Mouse (Mus musculus): Measurements from ENCODE around the gene Osbpl10.
"Not testable (repeated sequence)": the region's sequence is repeated elsewhere in the genome, so short reads cannot be mapped to it uniquely, and the experiment has no call there.

Gene Osbpl10

DNA sequence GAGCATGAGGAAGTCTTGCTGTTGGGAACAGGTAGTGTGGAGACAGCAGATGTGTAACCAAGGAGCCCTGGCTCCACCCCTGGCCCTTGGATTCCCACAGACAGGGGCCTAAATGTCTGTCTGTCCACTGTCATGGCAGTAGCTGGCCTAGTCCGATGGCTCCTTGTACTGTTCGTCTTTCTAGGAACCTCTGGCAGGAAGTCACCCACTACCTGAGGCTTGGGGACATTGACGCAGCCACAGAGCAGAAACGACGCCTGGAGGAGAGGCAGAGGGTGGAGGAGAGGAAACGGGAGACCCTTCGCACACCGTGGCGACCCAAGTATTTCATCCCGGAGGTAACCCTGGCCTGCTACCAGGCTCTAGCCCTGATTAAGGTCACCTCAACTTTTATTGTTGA is 251.3 kb downstream of the Osbpl10 start:
- no peak for DNase-seq

DNA sequence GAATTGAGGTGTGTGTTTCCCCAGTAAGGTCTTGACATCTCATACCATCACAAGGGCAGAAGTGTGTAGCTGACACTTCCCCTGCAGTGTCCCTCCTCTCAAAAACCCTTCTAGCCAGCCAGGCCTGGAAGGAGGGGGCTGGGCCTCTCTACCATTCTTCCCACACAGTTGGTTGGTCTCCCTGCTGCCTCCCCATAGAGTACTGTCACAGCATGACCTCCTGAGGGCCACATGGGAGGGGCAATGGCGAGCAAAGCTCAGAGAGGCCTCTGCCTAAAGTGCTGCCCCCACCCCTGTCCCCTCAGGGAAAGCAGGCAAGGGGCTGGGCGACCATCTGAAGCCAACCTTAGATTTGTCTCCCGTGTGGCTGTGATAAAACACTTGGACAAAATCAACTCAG is 251.8 kb downstream of the Osbpl10 start:
- DNase-seq: no peak

DNA sequence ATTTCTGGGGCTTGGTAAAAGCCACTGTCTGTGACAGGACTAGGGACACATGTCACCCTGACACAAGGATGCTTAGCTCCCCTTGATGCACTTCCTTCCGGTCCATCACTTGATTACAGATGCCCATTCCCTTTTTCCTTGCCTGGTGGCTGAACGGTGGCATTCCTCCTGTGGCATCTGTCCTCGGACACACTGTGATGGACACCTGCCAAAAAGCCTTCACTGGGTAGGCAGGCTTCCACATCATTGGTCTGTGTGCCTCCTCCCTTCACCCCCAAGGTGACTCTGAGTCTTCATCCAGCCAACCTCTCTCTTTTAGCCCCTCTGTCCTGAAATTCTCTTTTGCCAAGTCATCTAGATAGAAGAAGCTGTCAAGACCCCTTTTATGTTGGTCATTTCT is 253.1 kb downstream of the Osbpl10 start:
- DNase-seq: no peak

DNA sequence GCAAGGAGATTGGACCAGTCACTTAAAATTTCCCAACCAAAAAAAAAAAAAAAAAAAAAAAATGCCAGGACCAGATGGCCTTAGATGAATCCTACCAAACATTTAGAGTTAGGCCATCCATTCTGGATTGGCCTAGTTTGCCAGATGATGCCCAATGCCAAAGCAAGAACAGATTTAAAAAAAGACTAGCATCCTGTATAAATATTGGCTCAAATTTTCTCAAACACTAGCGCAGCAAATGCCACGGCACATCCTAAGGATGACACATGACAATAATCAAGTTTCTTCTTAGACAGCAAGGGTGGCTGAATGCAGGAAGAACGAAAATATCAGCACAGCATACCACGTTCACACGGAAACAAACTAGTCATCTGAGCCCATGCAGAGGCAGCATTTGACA is 255.4 kb downstream of the Osbpl10 start:
- DNase-seq: no peak

DNA sequence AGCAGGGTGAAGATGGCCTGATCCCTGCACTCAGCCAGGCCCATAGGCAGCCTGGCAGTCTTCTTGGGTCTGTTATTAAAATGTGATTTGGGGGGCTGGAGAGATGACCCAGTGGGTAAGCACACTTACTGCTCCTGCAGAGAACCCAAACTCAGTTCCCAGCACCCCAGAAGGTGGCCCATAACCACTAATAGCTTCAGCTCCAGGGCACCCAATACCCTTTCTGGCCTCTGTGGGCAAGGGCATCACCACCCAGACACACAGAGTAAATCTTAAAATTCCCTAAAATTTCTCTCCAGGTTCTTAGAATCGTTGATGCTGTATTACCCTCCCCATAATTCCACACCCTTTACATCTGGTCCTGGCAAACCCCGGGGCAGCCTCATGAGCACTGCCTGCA is 256.2 kb downstream of the Osbpl10 start:
- DNase-seq: no peak

DNA sequence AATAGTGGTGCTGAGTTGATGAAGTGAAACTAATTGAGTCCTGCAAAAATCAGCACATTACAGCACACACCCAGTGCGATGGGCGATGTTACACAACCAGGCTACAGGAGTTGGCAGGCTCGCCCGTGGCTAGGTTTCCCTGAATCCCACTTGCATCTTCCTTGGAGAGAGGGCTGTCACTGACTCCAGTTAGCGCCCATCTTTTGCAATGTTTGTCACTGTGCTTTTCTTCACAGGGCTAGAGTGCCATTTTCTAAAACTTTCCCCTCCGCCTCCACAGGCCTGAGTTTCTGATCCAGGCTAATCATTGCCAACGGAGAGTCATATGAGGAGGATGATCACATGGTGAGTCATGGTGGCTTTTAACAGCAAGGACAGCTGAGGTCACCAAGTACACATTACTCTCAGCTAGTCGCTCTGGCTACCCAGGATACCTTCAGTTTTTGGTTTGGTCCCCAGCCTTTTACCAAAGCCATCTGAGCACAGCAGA is 258.0 kb downstream of the Osbpl10 start:
- peak; percentile 24 for DNase-seq

DNA sequence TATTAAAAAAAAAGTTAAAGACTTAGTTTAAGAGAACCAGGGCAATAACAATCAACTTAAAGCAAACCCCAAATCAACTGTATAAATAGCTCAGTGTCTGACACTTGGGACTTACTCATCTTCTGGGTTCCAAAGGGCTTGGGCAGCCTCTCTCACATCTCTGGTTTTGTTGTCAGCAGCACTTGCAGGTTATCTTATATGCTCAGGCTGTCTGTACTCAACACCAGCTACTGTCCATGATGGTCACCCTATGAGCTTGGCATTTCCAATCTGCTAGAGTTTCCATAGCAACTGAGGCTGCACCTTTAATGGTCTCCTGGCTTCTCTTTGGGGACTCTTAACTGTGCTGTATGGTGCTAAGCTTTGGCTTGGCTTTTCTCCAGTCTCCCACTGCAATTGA is 259.6 kb downstream of the Osbpl10 start:
- no peak for DNase-seq

DNA sequence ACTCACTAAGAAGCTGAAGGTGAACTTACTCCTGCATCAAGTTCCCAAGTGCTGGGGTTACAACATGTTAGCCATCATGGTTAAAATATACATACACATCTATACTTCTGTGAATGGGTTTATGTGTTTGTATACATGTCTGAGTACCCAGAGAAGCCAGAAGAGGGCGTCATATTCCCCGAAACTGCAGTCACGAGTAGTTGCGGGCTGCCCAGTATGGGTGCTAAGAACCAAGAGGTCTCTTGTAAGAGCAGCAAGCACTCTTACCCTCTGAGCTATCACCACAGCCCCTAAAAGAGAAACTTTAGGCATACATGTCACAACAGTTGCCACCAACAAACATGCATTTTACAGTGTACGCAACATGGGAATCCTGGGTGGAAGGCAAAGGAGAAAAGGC is 261.5 kb downstream of the Osbpl10 start:
- no peak for DNase-seq

DNA sequence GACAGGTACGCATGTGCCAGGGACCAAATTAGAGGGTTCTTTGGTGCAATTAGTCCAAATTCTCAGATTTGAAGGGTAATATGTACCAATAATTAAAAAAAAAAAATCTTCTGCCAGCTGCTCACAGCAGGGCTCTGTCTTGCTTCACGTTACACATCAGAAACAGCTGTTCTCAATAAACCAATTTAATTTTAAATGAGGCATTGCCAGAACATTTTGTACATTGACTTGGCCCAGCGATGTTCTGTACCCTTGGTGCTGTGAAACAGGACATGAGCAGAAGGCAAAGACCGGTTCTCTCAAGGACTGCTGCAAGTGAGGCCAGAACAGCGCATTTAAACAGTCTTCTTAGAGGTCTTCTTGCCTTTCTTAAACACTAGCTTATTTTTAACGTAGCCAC is 265.3 kb downstream of the Osbpl10 start:
- no peak for DNase-seq

DNA sequence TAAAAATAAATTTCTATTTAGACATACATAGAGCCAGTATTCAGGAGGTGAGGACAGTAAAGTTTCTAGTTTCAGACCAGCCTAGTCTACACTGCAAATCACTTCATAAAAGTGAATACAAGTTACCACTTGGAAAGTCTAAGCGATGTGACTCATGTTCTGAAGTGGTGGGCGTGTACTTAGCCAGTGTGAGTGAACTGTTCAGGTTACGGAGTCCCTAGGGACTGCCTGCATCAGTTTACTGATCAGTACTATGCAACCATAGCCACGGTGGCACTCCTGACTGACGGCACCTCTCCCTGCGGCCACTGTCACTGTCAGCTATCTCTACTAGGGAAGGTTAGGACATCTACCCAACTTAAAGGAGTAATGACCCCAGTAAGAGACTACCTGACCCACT is 266.7 kb downstream of the Osbpl10 start:
- DNase-seq: peak; percentile 55

DNA sequence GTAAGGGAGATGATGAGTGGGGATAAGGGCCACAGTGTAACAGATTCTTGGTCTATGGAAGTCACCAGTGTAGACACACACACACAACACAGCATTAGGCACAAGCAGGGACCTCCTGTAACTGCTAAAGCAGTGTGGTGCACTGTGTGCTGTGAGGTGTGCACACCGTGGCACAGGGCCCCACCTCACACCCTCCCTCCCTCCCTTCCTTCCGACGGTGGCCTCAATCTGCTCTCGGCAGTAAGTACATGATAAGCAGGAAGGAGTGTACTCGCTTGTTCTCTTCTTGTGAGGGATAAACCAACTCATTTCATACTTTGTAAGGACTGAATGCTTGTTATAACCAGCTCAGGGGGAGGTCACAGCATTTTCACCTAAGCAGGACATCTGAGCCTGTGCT is 270.8 kb downstream of the Osbpl10 start:
- no peak for DNase-seq

DNA sequence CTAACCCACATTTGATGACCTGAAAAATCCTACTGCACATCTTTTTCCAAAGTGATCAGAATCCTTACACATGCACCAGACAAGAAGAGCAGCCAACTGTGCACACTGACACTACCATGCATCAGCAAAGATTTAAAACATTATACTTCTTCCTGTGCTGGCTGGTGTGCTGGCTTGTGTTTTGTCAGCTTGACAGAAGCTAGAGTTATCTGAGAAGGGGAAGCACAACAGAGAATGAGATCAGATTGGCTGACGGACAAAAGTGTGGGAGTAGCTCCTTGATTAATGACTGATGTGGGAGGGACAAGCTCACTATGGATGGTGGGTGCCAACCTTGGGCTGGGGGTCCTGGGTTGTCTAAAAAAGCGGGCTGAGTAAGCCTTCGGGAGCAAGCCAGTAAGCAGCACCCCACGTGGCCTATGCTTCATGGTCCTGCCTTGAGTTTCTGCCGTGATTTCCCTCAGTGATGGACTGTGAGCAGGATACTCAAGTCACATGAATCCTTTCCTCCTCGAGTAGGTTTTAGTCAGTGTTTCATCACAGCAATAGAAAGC is 279.4 kb downstream of the Osbpl10 start:
- no peak for DNase-seq

DNA sequence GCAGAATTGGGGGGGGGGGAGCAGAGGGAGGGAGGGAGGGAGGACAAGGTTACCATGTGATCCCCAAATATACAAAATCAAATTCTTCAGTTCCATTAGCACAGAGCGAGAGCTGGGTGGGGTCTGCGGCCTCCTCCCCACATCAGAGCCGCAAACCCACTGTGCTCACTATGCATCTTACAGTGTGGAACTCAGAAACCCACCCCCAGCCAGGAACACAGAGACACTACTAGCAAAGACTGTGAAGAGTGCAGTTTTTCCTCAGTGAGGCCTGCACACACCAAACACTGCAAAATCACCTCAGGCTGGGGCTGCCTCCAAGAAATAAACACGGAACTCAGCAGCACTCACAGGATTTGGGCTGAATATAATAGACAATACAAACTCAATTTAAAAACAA is 281.5 kb downstream of the Osbpl10 start:
- no peak for DNase-seq

DNA sequence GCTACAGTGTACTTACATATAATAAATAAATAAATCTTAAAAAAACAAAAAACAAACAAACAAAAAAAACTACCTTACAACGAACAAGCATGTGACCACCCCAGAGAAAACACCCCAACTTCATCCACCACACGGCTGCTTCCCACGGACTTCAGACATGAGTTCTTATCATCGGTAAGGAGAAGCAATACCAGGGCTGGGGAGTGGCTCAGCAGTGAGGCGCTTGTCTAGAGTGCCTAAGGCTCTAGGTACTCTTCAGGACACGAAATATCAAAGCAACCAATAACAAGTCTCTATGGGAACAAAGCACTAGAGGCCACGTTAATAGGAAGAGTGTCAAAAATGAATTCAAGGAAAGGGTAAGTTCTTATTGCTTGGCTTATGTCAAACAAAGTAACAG is 282.1 kb downstream of the Osbpl10 start:
- DNase-seq: no peak

DNA sequence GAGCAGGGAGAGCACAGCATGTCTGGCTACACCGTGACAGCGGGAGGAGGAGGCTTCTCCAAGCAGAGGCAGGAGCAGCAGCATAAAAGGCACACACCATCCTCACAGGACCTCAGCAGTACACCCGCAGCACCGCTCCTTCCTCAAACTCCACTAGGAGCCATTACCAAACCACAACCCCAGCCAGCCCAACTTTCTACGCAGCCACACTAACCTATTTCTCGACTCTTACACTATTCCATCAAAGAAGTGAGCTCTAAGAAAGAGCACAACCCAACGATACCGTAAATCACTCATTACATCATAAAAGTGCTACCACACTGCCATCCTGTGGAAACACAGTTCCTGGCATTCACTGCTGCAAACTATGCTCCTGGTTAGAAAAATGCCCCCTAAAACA is 283.1 kb downstream of the Osbpl10 start:
- peak; percentile 23 for DNase-seq

DNA sequence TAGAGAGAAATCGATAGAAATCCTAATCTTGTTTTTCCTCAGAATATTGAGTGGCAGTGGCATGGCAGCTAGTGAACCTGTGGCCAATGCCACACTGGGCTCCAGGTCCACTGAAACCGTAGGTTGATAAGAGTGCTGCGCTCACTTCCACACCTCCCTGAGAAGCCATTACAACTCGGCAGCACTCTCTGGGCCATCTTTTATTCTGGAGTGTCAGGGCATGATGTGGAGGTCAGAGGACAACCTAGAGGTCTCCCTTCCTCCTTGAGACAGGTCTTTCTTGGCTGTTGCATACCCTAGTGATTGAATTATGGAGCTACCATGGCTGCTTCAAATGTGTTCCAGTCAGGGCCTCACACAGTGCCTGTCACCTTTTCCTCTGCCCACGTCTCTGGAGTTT is 283.5 kb downstream of the Osbpl10 start:
- no peak for DNase-seq

DNA sequence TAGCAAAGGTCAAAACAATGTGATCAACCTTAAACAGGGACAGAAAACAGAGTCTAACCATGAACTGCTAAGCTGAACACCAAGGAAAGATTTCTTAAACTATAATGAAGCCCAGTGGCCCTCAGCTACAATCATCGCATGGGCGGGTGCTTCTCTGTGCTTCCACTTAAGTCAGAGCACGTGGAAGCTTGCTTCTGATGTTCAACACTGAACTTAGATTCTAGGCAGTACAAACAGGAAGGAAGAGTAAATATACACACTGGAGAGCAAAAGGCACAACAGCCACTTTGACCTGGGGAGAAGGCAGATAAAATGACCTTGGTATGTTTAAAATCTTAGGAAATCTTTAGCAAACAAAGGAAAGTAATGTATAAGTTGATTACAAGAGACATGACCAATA is 293.2 kb downstream of the Osbpl10 start:
- no peak for DNase-seq

DNA sequence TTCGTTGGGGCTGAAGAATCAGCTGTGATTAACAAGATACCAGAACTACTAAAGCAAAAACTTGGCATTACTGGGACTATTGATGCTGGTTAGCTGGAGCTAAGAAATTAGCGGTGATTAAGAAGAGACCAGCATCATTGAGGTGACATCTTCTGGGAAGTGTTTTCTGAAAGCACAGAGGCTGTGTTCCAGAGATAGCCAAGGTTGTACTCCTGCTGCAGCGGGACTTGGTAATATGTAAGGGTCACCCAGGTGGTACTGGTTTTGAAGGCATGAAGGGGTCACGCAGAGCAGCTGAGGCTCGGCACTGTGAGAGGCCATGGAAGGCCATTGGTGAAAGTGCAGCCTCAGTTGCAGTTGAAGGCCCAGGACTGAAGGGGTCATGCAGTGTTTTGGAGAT is 294.1 kb downstream of the Osbpl10 start:
- DNase-seq: not testable (repeated sequence)

DNA sequence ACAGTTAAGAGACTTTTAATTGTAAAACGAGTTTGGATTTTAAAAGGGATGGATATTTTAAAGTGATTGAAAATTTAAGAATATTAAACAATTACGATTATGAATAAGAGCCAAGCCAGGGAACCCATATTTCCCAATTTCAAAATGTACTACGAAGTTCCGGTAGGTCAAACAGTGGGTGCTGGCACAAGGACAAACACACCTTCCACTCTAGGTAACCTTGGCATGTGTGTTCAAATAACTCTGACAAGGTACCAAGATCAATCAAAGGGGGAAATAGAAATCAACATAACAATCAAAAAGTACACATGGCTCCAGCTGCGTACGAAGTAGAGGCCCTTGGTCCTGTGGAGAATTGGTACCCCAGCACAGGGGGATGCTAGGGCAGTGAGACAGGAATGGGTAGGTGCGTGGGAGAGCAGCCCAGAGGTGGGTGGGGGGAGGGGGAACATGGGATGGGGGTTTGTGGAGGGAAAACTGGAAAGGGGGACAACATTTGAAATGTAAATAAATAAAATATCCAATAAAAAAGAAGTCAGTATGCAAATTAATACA is 294.8 kb downstream of the Osbpl10 start:
- DNase-seq: no peak

DNA sequence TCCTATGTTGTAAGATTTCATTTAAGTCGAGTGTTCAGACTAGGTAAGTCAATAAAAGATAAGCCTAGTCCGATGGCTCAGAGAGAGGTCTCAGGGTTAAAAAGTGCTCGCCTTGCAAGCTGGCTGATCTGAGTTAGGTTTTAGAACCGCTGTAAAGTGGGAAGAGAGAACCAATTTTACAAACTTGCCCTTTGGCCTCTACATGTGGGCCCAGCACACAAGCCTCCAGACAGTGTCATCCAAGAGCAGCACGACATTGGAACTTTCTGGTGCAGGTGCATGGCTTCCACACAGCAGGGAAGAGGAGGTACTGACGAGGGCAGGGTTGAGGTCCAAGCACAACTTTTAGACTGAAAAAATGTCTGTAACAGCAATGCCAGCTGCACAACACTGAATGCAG is 296.4 kb downstream of the Osbpl10 start:
- no peak for DNase-seq

DNA sequence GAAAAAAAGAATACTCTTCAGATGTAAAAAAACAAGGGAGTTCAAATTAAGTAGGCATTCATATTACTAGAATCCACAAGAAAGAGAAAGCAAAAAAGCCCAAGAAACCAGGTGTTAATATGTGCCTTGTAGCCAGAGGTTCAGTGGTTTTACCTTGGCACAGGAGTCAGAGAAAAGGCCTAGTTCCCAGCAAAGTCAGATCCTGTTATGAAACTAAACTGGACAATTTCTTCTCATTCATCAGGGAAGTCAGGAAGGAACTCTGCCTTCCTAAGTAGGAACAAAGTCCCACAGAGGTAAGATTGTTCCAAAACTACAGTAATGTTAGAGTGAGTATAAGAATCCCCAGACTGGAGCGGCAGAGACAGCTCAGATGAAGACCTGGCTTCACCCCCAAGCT is 300.3 kb downstream of the Osbpl10 start:
- DNase-seq: no peak
